Mouse (Mus musculus): Measurements from ENCODE around the gene Ppm1h. TPM values are rescaled to one million over a fixed set of nuclear protein-coding genes. Genes with fewer than 3 reads are reported as not detected.

Ppm1h gene
- polyA plus RNA-seq, 1 experiment from 2014 or later = 1.8 TPM

- DNase-seq (ENCODE audit: low spot score) (no peak), ATAC-seq (replicated peaks; ENCODE audit: low FRiP score) (no peak)
- no peak overlapping the region for H3K9ac ChIP-seq (ENCODE audit: low read depth, low read length)
- H3K36me3 ChIP-seq (ENCODE audit: control insufficient read depth, insufficient read depth, low read length) = no peaks in the 10 kb centered on the region
- WGBS = 85% methylated on average over 3 of the region's 3 CpGs
- no peaks in the 10 kb centered on the region for H3K4me1 ChIP-seq (replicated peaks; ENCODE audit: control insufficient read depth, insufficient read depth, low read length)
- H3K9me3 ChIP-seq (ENCODE audit: control insufficient read depth, low read length) = no peaks in the 10 kb centered on the region
- no peak overlapping the region for H3K27ac ChIP-seq (ENCODE audit: low read depth, low read length)
- H3K27me3 ChIP-seq (replicated peaks; ENCODE audit: control insufficient read depth, insufficient read depth, low read length) = no peaks in the 10 kb centered on the region
- H3K4me2 ChIP-seq = no peak overlapping the region
- no peak overlapping the region for H3K4me3 ChIP-seq (ENCODE audit: low read depth, low read length)
Measured at GRCm38 (mm10) chr10:122732146-122732545, 53.6 kb downstream of the Ppm1h start.

DNA sequence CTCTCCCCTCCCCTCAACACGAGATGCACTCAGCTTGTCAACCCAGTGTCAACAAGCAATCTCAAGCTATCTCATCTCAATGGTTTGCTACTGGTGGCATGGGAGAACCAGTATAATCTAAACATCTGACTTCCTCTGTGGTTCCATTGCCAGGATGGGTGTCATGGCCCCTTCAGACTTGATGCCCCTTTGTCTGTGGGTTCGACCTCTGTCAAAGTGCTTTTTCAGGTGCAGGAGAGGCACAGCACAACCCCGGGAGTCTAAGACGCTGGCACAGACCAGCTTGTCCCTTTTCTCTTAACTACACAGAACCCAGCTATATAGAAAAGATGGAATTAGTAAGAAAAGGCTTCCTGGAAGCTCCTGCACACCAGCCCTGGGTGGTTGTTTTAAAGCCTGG, 56.0 kb downstream of the Ppm1h start:
- Histone ChIP-seq H3K4me1 (replicated peaks; ENCODE audit: control insufficient read depth, insufficient read depth, low read length) (no peaks in the 10 kb centered on the region), H3K4me3 (ENCODE audit: low read depth, low read length) (no peak overlapping the region), H3K4me2 (no peak overlapping the region), H3K9ac (ENCODE audit: low read depth, low read length) (no peak overlapping the region), H3K27me3 (replicated peaks; ENCODE audit: control insufficient read depth, insufficient read depth, low read length) (no peaks in the 10 kb centered on the region), H3K9me3 (ENCODE audit: control insufficient read depth, low read length) (no peaks in the 10 kb centered on the region), H3K27ac (ENCODE audit: low read depth, low read length) (no peak overlapping the region), H3K36me3 (ENCODE audit: control insufficient read depth, insufficient read depth, low read length) (no peaks in the 10 kb centered on the region)
- no peak for DNase-seq (ENCODE audit: low spot score)
- no peak for ATAC-seq (replicated peaks; ENCODE audit: low FRiP score)
- WGBS = 83% methylated on average over 4 of the region's 4 CpGs

DNA sequence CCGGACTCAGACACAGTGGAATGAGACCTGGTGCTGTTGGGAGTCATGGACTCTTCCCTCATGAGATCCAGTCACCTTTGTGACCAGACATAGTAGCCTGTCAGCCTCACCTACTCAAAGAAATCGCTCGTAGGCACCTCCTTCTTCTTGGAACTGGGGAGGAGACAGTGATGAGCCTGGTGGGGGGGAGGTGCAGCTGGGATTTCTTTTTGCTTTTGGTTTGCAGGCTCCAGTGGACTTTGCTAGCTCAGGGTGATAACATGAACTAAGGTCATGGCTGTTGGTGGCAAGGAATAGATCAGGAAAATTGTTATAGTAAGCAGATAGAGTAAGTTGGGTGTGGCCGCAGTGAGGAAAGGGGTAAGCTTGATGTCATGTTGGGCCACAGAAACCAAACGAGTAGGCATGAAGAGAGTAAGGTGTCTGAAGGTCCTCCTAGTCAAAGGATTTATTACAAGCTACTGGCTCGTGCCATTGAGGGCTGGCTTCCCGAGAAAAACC, 56.8 kb downstream of the Ppm1h start:
- WGBS = 80% methylated on average over 7 of the region's 7 CpGs
- Histone ChIP-seq H3K9me3 (ENCODE audit: control insufficient read depth, low read length) (no peaks in the 10 kb centered on the region), H3K36me3 (ENCODE audit: control insufficient read depth, insufficient read depth, low read length) (no peaks in the 10 kb centered on the region), H3K9ac (ENCODE audit: low read depth, low read length) (no peak overlapping the region), H3K4me3 (ENCODE audit: low read depth, low read length) (no peak overlapping the region), H3K4me2 (no peak overlapping the region), H3K4me1 (replicated peaks; ENCODE audit: control insufficient read depth, insufficient read depth, low read length) (no peaks in the 10 kb centered on the region), H3K27me3 (replicated peaks; ENCODE audit: control insufficient read depth, insufficient read depth, low read length) (no peaks in the 10 kb centered on the region), H3K27ac (ENCODE audit: low read depth, low read length) (no peak overlapping the region)
- DNase-seq (ENCODE audit: low spot score) = no peak
- no peak for ATAC-seq (replicated peaks; ENCODE audit: low FRiP score)

DNA sequence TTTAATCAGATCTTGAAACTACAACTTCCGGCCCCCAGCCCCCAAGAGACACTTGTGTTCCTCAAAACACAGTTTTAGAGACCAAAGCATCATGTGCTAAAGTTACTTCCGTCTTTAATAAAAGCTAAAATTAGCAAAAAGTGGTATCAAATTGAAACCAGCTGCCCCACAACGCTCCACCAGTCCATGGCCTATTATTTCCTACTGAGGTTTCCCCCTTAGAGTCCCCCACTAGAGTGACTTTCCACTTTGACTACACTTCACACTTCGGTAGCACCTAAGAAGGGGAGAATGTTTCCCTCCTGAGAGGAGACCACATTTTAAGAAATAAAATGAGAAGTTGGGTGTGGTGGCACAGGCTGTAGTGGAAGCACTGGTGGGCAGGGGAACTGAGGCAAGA, 58.3 kb downstream of the Ppm1h start:
- 78% methylated on average over 4 of the region's 4 CpGs for WGBS
- no peak for DNase-seq (ENCODE audit: low spot score)

GRCm38 (mm10) chr10:122738526-122738925, 60.0 kb downstream of the Ppm1h start:
- no peak overlapping the region for H3K4me3 ChIP-seq (ENCODE audit: low read depth, low read length)
- DNase-seq (ENCODE audit: low spot score) (no peak), ATAC-seq (replicated peaks; ENCODE audit: low FRiP score) (no peak)
- no peak overlapping the region for H3K4me2 ChIP-seq
- H3K27ac ChIP-seq (ENCODE audit: low read depth, low read length) = no peak overlapping the region
- WGBS = 74% methylated on average over 10 of the region's 10 CpGs
- H3K4me1 ChIP-seq (replicated peaks; ENCODE audit: control insufficient read depth, insufficient read depth, low read length) = no peaks in the 10 kb centered on the region
- H3K9me3 ChIP-seq (ENCODE audit: control insufficient read depth, low read length) = no peaks in the 10 kb centered on the region
- no peak overlapping the region for H3K9ac ChIP-seq (ENCODE audit: low read depth, low read length)
- no peaks in the 10 kb centered on the region for H3K27me3 ChIP-seq (replicated peaks; ENCODE audit: control insufficient read depth, insufficient read depth, low read length)
- no peaks in the 10 kb centered on the region for H3K36me3 ChIP-seq (ENCODE audit: control insufficient read depth, insufficient read depth, low read length)

More for the DNA sequence above, 58.3 kb downstream of the Ppm1h start:
- Histone ChIP-seq H3K4me3 (ENCODE audit: low read depth, low read length) (no peak overlapping the region), H3K36me3 (ENCODE audit: control insufficient read depth, insufficient read depth, low read length) (no peaks in the 10 kb centered on the region), H3K9me3 (ENCODE audit: control insufficient read depth, low read length) (no peaks in the 10 kb centered on the region), H3K4me2 (no peak overlapping the region), H3K9ac (ENCODE audit: low read depth, low read length) (no peak overlapping the region), H3K27me3 (replicated peaks; ENCODE audit: control insufficient read depth, insufficient read depth, low read length) (no peaks in the 10 kb centered on the region), H3K4me1 (replicated peaks; ENCODE audit: control insufficient read depth, insufficient read depth, low read length) (no peaks in the 10 kb centered on the region), H3K27ac (ENCODE audit: low read depth, low read length) (no peak overlapping the region)
- no peak for ATAC-seq (replicated peaks; ENCODE audit: low FRiP score)

DNA sequence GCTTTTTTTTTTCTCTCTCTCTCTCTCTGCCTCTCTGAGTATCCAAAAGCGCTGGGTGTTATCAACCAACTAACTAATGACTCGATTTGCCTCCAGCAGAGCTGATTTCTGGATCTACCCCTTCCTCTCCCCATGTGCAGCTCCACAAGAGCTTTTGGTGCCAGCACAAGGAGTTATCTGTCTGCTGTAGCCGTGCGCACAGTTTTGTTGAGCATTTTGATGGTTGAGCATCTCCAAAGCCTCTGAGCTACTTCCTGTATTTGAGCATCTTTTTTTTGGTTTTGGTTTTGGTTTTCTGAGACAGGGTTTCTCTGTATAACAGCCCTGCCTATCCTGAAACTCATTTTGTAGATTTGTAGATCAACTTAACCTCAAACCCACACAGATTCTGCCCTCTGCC, 60.5 kb downstream of the Ppm1h start:
- ATAC-seq (replicated peaks; ENCODE audit: low FRiP score) = no peak
- Histone ChIP-seq H3K27me3 (replicated peaks; ENCODE audit: control insufficient read depth, insufficient read depth, low read length) (no peaks in the 10 kb centered on the region), H3K36me3 (ENCODE audit: control insufficient read depth, insufficient read depth, low read length) (no peaks in the 10 kb centered on the region), H3K4me2 (no peak overlapping the region), H3K9me3 (ENCODE audit: control insufficient read depth, low read length) (no peaks in the 10 kb centered on the region), H3K4me3 (ENCODE audit: low read depth, low read length) (no peak overlapping the region), H3K4me1 (replicated peaks; ENCODE audit: control insufficient read depth, insufficient read depth, low read length) (no peaks in the 10 kb centered on the region), H3K9ac (ENCODE audit: low read depth, low read length) (no peak overlapping the region), H3K27ac (ENCODE audit: low read depth, low read length) (no peak overlapping the region)
- WGBS = 83% methylated on average over 4 of the region's 4 CpGs
- no peak for DNase-seq (ENCODE audit: low spot score)

- Histone ChIP-seq H3K4me2 (no peak overlapping the region), H3K36me3 (ENCODE audit: control insufficient read depth, insufficient read depth, low read length) (no peaks in the 10 kb centered on the region), H3K4me1 (replicated peaks; ENCODE audit: control insufficient read depth, insufficient read depth, low read length) (no peaks in the 10 kb centered on the region), H3K27ac (ENCODE audit: low read depth, low read length) (no peak overlapping the region), H3K9ac (ENCODE audit: low read depth, low read length) (no peak overlapping the region), H3K27me3 (replicated peaks; ENCODE audit: control insufficient read depth, insufficient read depth, low read length) (no peaks in the 10 kb centered on the region), H3K9me3 (ENCODE audit: control insufficient read depth, low read length) (no peaks in the 10 kb centered on the region), H3K4me3 (ENCODE audit: low read depth, low read length) (no peak overlapping the region)
- 86% methylated on average over 4 of the region's 4 CpGs for WGBS
- ATAC-seq (replicated peaks; ENCODE audit: low FRiP score) (no peak), DNase-seq (ENCODE audit: low spot score) (no peak)
Measured at GRCm38 (mm10) chr10:122740117-122740516, 61.6 kb downstream of the Ppm1h start.

DNA sequence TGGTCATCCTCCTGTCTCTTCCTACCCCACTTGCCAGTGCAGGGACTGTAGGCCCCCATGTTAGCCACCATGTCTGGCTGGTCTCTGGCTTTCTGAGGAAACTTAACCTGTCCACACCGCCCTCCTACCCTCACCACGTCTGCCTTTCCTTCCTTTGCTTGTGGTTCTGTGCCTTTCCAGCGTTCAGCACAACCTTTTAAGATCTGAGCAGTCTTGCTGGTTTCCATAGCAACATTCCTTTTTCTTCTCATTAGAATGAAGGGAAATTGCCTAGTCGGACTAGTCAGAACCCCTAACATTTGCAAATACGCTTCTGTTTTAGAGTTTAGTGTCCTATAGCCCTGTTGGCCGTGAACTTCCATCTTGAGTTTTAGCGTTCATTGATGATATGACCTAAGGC, 62.6 kb downstream of the Ppm1h start:
- H3K9ac ChIP-seq (ENCODE audit: low read depth, low read length) = no peak overlapping the region
- H3K36me3 ChIP-seq (ENCODE audit: control insufficient read depth, insufficient read depth, low read length) = no peaks in the 10 kb centered on the region
- H3K27ac ChIP-seq (ENCODE audit: low read depth, low read length) = no peak overlapping the region
- DNase-seq (ENCODE audit: low spot score) = no peak
- H3K4me3 ChIP-seq (ENCODE audit: low read depth, low read length) = no peak overlapping the region
- WGBS = 79% methylated on average over 7 of the region's 7 CpGs
- no peaks in the 10 kb centered on the region for H3K27me3 ChIP-seq (replicated peaks; ENCODE audit: control insufficient read depth, insufficient read depth, low read length)
- no peak overlapping the region for H3K4me2 ChIP-seq
- H3K9me3 ChIP-seq (ENCODE audit: control insufficient read depth, low read length) = no peaks in the 10 kb centered on the region
- no peaks in the 10 kb centered on the region for H3K4me1 ChIP-seq (replicated peaks; ENCODE audit: control insufficient read depth, insufficient read depth, low read length)
- no peak for ATAC-seq (replicated peaks; ENCODE audit: low FRiP score)

GRCm38 (mm10) chr10:122742136-122742535, 63.6 kb downstream of the Ppm1h start:
- no peak for ATAC-seq (replicated peaks; ENCODE audit: low FRiP score)
- Histone ChIP-seq H3K4me3 (ENCODE audit: low read depth, low read length) (no peak overlapping the region), H3K9ac (ENCODE audit: low read depth, low read length) (no peak overlapping the region), H3K36me3 (ENCODE audit: control insufficient read depth, insufficient read depth, low read length) (no peaks in the 10 kb centered on the region), H3K27ac (ENCODE audit: low read depth, low read length) (no peak overlapping the region), H3K4me1 (replicated peaks; ENCODE audit: control insufficient read depth, insufficient read depth, low read length) (no peaks in the 10 kb centered on the region), H3K27me3 (replicated peaks; ENCODE audit: control insufficient read depth, insufficient read depth, low read length) (no peaks in the 10 kb centered on the region), H3K4me2 (no peak overlapping the region), H3K9me3 (ENCODE audit: control insufficient read depth, low read length) (no peaks in the 10 kb centered on the region)
- no peak for DNase-seq (ENCODE audit: low spot score)
- WGBS = 71% methylated on average over 2 of the region's 2 CpGs
